Mouse (Mus musculus) bone marrow, adult 2 months (tissue): ENCODE measurements around the gene Pkd1l2.

ENCODE experiments used
- CTCF ChIP-seq: fragments of 200-500 bp; IDR thresholded peaks from 2 replicates; pipeline ENCODE4 v1.5.1; 2011; ENCODE audit warnings: low read length, control low read depth; ENCODE audit not compliant: control insufficient read depth, insufficient read depth
- POLR2A ChIP-seq: fragments of 200-500 bp; IDR thresholded peaks from 2 replicates; pipeline ENCODE4 v1.6.1; 2011; ENCODE audit warnings: low read depth, mild to moderate bottlenecking, control low read depth, low read length, borderline replicate concordance; ENCODE audit not compliant: control insufficient read depth

DNA sequence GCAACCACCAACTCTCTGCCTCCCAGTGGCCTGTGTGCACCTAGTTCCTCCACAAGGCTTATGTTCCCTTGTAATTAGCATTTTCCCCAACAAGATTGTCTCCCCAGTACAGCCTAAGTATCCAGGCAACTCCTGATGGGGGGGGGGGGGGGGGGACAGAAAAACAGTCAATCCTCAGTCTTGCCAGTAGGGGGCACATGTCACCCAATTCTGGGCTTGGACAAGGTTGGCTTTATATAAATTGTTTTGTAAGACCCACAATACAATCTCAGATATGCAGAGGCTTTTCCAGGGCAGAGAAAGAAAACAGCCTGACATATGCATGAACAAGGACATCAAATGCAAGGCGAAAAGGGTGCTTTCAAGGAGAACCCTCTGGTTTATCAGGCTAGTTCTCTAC is 12.5 kb downstream of the Pkd1l2 start:
- no peak for TF ChIP-seq POLR2A
- TF ChIP-seq CTCF: no peak
